Mouse (Mus musculus) retina, postnatal 1 day (tissue): ENCODE results near the gene Zfpm1.

Experiments used
- DNase-seq: peaks from one replicate; pipeline ENCODE4 v3.0.0-alpha.2; 2012

Zfpm1 gene

DNA sequence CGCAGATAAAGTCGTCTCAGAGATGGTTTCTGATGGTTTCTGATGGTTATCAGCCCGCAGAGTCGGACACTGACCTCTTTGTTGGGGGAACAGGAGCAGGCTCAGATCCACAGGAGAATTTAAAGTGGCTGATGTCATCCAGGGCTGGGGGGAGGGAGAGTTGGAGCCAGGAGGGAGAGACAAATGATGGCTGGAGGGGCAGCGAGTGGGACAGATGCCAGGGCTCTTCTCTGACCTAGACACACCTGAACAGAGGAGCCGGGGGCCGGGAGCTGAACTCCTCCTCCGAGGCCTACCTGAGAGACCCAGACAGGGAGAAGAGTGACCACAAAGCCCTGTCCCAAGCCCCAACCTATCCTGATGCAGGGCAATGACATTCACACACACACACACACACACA lies 47.1 kb downstream of the Zfpm1 start:
- no peak for DNase-seq

DNA sequence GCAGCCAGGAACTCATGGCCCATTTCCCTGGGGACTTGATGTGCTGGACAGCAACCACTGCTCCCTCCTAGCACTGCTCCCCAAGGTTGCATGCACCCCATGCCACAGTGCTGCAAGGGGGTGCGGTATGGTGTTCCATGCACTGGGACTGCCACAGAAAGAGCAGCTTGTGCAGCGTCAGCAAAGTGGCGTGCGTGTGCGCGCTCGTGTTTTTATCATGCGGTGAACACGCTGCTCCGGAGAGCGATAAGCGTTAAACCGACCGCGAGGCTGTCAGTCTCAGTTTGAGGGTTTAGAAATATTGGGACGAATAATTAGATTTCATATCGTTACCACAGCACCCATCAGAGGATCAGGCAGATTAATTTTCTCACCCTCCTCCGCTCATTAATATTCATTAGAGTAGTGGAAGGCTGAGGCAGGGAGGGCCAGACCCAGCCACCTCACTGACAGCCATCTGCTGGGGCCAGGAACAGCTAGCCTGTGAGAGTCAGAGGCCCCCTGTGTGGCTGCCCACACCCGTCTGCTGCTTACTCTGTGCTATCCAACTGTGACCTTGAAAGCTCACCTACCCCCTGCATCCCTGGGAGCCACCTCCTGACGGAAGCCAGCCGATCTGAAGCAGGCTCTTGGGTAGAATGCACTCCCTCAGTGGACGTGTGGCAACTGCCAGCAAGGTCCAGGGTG lies 47.8 kb downstream of the Zfpm1 start:
- no peak for DNase-seq

DNA sequence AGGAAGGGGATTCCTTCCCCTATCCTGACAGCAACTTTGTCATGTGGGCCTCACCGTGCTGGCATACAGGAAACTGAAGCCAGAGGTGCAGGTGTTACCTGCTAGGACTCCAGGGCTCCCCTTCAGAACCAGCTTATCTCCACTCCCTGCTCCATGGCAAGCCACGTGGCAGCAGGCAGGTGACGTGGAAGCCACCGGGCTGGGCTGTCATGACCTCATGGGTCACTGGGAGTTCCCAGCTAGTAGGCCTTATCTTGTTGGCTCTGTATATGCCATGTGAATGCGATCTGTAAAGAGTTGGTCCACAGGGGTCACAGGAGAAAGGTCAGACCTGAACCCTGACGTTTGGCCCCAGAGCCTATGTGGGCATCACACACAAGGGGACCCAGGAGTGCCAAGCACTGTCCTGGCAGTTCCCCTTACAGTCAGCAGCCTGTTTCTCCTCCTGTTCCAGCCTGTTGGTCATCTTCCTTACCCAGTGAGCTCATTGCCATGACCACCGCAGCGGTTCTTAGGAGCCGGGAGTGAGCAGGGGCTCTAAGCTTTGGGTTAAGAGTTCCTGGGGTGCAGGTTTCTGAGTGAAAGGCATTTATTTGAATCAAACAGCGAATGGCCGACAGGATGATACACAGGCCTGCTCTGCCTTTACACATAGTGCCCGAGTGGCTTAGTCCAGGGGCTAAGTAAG lies 48.6 kb downstream of the Zfpm1 start:
- DNase-seq, result no peak

DNA sequence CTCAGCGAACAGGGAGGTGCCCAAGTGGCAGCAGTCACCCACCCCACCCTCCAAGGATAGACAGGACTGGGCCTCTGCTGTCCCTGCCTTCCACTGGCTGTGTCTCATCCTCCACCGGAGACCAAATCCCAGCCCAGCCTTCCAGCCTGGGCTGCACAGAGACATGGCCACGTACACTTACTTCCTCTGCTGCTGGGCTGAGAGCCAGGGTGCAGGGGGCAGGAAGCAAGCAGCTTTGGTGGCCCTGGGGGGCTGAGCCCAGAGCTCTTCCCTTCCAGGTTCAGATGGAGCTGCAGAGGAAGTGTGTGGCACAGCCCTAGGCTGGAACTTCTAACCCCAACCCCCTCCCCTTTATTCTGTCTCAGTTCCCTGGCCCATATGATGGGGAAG lies 49.2 kb downstream of the Zfpm1 start:
- DNase-seq, result no peak

DNA sequence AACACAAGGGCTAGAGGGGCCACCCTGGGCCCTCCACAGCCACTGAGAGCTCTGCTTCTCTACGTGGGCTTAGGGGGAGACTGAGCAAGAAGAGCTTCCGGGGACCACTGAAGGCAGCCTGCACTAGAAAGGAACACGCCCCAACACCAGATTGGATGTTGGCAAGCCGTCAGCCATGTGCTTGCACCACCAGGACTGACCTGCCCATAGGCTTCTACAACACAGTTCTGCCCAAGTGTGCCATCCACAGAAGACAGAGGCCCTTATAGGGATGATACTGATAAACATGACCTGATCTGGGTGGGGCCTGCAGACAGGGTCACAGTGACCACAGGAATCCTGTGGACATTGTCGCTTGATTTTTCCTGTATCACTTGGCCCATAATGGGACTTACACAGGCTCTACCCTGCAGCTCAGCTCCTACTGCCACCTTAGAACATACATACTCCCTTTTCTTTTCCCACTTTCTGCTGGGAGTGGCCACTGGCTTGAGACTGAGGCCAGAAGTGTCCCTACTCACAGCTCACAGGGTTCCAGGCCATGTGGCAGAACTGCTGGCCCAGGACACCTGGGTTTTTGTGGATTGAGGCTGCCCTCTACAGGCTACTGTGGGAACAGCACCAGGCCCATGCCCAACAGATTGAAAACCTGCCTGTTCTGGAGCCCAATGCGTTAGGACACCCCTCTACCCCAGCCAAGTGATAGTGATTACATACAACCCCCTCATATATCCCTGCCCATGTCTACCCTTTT lies 51.0 kb downstream of the Zfpm1 start:
- peak; percentile 80 for DNase-seq

DNA sequence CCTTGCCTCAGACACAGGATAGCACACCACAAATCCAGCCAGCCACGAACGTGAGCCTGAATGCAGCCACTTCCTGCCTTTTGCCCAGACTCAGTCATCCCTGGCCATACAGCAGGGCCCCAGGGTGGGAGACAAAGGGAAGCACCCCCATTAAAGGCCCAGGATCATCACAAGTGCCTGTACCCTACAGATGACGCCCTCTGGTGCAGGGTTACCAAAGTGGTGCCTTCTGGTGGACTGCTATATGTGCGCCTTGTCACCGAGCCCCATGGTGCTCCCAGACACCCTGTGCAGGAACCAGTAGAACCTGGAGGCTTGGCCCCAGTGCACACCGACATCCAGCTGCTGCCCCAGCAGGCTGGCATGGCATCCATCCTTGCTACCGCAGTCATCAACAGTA lies 51.6 kb downstream of the Zfpm1 start:
- DNase-seq, result no peak

DNA sequence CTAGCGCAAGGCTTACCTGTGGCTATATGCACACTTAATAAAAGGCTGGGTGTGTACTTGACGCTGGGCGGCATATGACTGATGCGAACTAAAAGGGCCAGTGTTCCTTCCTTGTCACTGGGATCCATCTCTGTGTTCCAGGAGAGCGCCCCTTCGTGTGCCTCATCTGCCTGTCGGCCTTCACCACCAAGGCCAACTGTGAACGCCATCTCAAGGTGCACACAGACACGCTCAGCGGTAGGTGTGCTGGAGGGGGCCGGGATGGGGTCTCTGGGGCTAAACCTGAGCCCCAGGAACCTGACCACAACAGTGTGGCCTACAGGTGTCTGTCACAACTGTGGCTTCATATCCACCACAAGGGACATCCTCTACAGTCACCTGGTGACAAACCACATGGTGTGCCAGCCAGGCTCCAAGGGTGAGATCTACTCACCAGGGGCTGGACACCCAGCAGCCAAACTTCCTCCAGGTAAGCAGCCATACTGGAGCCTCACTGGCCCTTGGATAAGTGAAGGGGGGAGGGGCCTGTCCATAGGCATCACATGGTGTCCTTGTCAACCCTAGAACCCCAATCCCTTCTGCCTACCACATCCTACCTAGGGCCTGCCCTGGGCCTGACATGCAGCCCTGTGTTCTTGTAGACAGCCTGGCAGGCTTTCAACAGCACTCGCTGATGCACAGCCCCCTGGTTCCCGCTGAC lies 53.0 kb downstream of the Zfpm1 start:
- DNase-seq, result no peak

DNA sequence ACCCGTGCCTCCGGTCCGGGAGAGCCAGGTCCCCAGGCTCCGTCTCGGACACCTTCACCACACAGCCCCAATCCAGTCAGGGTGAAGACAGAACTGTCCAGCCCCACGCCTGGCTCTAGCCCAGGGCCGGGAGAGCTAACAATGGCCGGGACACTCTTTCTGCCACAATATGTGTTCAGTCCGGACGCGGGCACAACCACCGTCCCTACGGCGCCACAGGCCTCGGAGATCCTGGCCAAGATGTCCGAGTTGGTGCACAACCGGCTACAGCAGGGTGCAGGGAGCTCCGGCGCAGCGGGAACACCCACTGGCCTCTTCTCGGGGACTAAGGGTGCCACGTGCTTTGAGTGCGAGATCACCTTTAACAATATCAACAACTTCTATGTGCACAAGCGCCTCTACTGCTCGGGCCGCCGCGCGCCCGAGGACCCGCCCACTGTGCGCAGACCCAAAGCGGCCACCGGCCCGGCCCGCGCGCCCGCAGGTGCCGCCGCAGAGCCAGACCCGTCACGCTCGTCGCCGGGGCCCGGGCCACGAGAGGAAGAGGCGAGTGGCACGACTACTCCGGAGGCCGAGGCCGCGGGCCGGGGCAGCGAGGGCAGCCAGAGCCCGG lies 53.8 kb downstream of the Zfpm1 start:
- DNase-seq, result no peak

DNA sequence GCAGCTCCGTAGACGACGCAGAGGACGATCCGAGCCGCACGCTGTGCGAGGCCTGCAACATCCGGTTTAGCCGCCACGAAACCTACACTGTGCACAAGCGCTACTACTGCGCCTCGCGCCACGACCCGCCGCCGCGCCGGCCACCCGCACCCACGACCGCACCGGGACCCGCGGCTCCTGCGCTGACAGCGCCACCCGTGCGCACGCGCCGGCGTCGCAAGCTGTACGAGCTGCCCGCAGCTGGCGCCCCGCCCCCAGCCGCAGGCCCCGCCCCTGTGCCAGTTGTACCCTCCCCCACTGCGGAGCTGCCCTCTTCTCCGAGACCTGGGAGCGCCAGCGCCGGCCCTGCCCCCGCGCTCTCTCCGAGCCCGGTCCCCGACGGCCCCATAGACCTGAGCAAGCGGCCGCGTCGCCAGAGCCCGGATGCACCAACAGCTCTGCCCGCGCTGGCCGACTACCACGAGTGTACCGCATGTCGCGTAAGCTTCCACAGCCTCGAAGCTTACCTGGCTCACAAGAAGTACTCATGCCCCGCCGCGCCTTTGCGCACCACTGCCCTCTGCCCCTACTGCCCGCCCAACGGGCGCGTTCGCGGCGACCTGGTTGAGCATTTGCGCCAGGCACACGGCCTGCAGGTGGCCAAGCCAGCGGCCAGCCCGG lies 54.4 kb downstream of the Zfpm1 start:
- DNase-seq, result peak; percentile 86

DNA sequence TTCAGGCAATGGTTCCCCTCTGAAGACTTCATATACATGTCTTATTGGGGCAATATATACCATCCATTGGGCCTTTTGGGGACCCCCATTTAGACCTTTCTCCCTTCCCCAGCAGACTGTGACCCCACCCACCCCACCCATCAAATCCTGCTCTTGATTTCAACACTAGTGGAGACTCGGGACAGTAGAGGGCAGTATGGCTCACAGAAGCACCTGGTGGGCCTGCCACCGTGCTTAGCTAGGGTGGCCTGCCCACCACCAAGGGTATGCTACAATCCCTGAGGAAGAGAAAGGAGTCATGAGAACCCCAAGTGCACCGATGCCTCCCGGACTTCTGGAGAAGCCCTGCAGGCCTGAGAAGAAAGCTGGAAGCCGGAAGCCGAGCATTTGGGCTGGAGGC lies 56.9 kb downstream of the Zfpm1 start:
- DNase-seq, result no peak

DNA sequence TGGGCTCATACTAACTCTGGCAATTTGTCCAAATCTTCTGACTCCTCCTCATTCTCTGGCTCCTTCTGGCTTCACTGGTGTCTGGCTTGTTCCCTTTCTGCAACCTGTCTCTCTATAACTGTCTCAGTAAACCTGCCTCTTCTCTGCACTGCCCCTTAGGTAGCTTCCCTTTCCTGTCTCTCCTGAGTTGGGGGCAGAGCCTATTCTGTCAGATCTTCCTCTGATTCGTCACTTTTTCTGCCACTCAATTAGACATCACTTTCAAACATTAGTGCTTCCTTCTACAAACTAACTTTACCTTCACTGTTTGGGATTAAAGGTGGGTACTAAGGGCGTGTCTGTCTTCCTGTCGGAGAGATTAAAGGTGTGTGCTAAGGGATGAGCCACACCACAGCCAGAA lies 58.8 kb downstream of the Zfpm1 start:
- no peak for DNase-seq

DNA sequence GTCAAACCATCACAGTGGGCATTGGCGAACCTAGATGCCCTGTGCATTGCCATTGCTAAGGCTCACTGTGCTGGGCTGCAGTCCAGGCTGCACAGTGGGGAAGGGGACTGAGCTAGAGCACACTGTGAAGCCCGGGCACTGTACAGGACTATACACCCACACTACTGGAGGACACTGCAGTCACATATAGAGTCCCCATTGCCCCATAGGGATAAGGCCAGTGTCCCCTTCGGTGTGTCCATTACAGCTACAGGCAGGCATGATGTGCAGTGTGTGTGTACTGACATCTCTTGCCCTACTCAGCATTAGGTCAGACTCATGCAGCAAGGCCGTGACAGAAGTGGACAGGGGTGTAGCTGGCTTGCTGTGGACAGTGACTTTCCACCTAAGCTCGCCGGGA lies 59.8 kb downstream of the Zfpm1 start:
- DNase-seq, result no peak

DNA sequence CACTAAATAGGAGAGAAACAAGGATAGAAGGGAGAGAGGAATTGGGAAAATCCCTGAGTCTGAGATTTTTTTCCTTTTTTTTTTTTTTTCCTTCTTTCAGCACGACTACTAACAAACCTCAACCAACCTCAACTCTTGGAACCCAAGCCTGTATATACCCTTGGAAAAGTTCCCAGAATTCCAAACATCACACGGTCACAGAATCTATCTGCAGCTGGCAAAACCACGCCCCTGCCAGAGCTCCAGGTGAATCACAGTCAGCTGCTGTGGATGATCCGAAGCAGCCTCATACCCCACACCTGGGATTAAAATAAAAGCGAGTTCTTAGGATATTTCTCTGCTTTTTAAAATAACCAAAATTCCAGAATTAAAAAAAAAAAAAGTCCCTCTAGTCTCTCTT lies 60.4 kb downstream of the Zfpm1 start:
- no peak for DNase-seq

DNA sequence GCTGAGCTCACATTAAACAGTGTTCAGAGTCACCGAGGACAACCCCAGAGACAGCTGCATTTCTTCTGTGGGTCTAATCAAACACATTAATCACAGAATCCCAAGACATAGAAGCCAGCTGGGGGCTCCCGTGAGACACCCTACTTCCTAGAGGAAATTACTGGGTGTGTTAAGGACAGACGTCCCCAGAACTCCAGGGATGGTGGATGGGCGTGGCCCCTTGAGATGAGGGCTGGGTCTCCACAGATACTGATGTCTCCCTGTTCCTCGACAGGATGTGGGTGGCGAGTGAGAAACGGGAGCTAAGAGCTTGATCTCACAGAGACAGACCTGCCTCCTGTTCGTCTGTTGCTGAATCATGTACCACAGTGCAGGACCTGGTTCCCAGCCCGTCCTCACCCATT lies 60.9 kb downstream of the Zfpm1 start:
- no peak for DNase-seq

DNA sequence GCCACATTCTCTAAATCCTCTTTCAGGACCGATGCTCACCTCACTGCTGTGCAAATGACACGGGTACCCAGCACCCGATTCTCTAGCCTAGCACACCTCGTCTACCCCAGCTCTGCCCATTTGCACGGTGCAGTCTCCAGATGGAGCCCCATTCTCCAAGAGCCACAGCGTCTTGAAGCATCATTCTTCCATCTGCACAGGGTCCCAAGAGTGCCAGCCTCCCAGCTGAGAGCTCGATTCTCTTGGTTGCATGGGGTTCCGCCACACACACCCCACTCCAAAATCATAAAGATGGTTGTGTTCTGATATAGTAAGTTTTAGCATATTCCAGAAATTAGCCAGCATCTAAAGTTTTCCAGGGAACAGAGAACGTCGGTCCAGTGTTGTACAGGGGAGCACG lies 61.4 kb downstream of the Zfpm1 start:
- DNase-seq, result no peak

DNA sequence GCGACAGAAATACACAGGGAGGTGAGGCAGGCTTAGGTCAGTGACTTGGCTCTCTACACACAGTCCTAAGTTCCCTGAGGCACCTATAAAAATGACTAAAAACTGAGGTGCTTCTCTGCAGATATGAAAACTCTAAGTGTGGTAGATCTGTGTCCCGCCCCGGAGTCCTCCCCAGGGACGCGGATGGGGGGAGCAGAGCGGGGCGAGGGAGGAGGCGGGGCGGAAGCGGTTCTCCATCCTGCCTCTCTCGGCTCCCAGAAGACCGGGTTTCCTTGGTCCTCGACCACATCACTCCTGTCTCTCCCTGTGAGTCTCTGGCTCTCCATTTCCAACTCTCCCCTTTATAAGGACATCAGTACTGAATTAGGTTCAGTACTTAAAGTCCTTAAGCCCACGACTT lies 61.8 kb downstream of the Zfpm1 start:
- no peak for DNase-seq

DNA sequence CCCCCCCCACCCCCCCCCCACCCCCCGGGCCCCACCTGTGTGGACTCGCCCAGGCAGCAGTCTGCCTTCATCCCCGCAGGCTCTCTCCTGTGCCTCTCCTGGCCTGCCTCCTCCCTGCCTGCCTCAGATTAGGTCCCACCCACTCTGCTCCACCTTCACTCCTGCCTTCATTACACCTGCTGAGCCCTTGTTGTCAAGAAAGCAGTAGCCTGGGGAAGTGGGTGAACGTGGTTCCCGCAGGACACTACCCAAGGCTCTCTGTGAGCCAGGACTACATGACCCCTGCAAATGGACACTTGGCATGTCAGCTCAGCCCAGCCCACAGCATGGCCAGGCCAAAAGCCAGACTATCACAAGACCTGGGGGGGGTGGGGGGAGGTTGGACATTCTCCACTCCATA lies 62.3 kb downstream of the Zfpm1 start:
- no peak for DNase-seq

DNA sequence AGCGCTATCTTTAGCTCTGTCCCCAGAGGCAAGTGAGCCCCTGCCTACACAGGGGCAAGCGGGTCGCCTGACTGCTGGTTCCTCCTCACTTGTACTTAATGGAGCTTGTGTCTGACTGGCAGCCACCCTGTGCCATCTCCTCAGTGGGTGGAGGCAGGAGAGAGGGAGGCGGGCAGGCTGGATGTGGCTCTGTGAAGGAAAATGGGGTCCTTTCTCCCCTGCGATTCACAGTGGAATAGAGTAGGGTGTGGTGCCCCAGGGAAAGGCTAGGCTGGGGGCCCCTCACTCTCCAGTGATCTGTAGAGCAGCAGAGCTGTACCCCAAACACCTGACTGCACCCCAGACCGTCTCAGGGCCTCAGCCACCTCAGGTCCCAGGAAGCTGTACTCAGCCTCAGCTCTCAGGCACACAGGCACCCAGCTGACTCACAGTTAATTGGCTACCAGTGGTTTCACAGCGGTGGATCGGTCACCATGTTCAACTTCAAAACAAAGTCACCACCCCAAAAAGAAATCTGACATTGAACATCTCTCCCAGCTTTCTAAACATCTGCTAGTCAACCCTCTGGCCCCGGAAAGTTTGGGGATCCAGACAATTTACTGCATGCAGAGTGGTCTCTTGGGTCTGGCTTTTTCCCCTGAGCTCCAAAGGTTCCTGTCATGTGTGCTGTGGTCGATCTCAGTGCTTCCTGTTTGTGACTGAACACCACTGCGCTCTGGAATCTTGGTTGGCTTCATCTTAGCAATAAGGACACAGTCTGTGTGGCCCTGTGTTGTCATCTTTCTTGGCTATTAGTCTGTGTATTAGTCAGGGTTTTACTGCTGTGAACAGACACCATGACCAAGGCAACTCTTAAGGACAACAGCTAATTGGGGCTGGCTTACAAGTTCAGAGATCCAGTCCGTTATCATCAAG lies 63.5 kb downstream of the Zfpm1 start:
- DNase-seq, result no peak

DNA sequence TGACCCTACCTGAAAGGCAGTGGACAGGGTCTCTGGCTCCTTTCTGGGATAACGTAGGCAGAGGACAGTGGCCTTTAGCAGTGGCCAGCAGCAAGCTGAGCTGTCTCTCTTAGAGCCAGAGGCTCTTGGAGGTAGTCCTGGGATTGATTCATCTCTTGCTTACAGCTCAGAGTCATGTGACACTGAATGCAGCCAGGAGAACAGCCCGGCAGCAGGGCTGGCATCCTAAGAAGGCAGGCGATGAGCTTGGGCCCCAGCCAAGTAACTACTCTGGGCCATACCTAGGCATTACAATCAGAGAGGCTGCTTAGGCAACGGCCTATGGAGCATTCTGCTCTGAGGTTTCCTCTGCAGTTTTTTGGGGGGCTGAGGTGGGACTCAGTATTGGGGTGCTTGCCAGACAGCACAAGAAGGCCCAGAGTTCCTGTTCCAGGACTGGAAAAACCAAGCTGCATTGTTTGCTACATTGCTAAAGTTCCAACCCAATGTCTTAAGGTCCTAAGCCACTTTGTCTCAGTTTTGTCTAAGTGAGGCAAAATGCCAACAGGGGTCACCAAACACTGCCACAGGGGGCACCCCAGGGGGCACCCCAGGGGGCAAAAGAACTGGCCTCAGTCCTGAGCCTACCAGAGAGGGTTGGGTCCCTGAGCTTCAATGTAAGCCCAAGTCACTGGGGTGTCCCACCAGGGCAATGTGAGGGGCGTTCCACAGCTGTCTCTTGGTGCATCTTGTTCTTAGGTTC lies 66.0 kb downstream of the Zfpm1 start:
- DNase-seq, result no peak
